Mouse (Mus musculus) embryonic facial prominence, embryonic 12.5 days (tissue): ENCODE results near the gene Ift81. TPM values are rescaled to one million over a fixed set of nuclear protein-coding genes. Genes with fewer than 3 reads are reported as not detected.
A peak's percentile ranks its signal among the peaks of the same experiment; 100 is the strongest.

Source experiments
- ATAC-seq: fragments of 200-750 bp; cut with Nextera tagmentation; 2 replicates; pipeline ENCODE4 v1.8.0; 2017; ENCODE audit not compliant: insufficient number of reproducible peaks, insufficient read depth, low FRiP score, low TSS enrichment
- H3K27ac ChIP-seq: fragments of 300-500 bp; sonication (generic); 2 replicates; pipeline ENCODE4 v1.5.1; 2016; ENCODE audit warnings: mild to moderate bottlenecking
- H3K27me3 ChIP-seq: fragments of 300-500 bp; sonication (generic); 2 replicates; pipeline ENCODE4 v1.6.1; 2016; ENCODE audit warnings: mild to moderate bottlenecking, moderate library complexity
- H3K36me3 ChIP-seq: fragments of 300-500 bp; sonication (generic); 2 replicates; pipeline ENCODE4 v1.6.1; 2016; ENCODE audit warnings: mild to moderate bottlenecking
- H3K4me1 ChIP-seq: fragments of 300-500 bp; sonication (generic); 2 replicates; pipeline ENCODE4 v1.6.1; 2016
- H3K4me2 ChIP-seq: fragments of 300-500 bp; sonication (generic); replicated peaks from 2 replicates; pipeline ENCODE4 v1.6.1; 2016; ENCODE audit warnings: mild to moderate bottlenecking, moderate library complexity
- H3K4me3 ChIP-seq: fragments of 300-500 bp; sonication (generic); 2 replicates; pipeline ENCODE4 v1.5.1; 2016; ENCODE audit warnings: mild to moderate bottlenecking
- H3K9ac ChIP-seq: fragments of 300-500 bp; sonication (generic); 2 replicates; pipeline ENCODE4 v1.6.1; 2016; ENCODE audit warnings: mild to moderate bottlenecking, moderate library complexity
- H3K9me3 ChIP-seq: fragments of 300-500 bp; sonication (generic); 2 replicates; pipeline ENCODE4 v1.6.1; 2016; ENCODE audit warnings: mild to moderate bottlenecking, moderate library complexity
- WGBS: fragments of 180-500 bp; shearing (Covaris S2); methylation state at CpG from one replicate; pipeline ENCODE4 v1.1.7; 2016; 5-methylcytosine and 5-hydroxymethylcytosine counted together
- polyA plus RNA-seq: library from polyadenylated mRNA; unstranded; fragments of >200 nt; fragmentation: Nextera tagmentation; extraction: Ambion mirVana; gene quantifications from 2 replicates; pipeline ENCODE4 v1.2.1, GENCODE M21; 2016

Gene Ift81
- polyA plus RNA-seq, 1 experiment from 2014 or later = 44.9 TPM

DNA sequence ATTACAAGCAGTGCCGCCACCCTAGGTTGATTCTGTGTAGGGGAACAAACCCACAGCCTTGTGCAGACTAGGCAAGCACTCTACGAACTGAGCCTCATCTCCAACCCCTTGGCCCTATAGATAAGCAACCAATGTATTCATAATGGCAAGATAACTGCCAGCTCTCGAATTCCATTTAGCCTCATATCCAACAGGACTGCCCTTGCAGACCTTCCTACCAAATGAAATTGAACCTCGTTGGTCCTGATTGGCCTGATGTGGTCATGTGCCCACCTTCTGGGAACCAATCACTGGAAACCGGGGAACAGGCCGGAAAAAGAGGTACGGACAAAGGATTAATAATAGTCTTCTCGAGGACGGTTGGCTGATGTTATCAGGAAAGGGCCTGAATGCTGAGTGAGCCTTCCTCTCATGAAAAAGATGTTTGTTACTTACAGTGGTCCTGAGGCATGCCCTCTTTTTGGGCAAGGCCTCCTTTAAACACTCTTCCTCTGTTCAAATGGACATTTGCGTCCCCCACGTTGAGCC is 10.7 kb upstream of the Ift81 start:
- no peak for ATAC-seq

DNA sequence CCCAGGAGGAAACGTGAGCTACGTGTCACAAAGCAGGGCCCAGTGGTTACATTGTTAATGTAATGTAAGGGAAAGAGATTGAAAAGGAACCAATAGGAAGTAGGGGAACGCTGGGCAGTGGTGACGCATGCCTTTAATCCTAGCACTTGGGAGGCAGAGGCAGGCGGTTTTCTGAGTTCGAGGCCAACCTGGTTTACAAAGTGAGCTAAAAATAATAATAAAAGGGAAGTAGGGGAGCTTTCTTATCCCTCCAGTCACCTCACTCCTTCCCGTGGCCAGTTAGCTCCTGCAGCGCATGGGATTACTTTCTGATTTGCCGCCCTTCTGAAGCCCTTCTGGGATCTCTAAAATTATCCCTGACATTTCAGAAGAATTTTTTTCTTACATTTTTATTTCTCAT is 9.5 kb upstream of the Ift81 start:
- Histone ChIP-seq H3K27me3 (no peaks in the 10 kb centered on the region), H3K36me3 (no peaks in the 10 kb centered on the region), H3K27ac (no peak overlapping the region), H3K4me1 (peaks cover 14% of the 10 kb centered on the region; the same call in 1 of the 2 replicates), H3K9ac (no peak overlapping the region), H3K4me2 (no peak overlapping the region), H3K4me3 (no peak overlapping the region), H3K9me3 (no peaks in the 10 kb centered on the region)
- WGBS = 81% methylated on average over 9 of the region's 9 CpGs
- no peak for ATAC-seq

More for the DNA sequence above, 10.7 kb upstream of the Ift81 start:
- Histone ChIP-seq H3K9me3 (no peaks in the 10 kb centered on the region), H3K9ac (no peak overlapping the region), H3K4me3 (no peak overlapping the region), H3K27ac (no peak overlapping the region), H3K4me2 (no peak overlapping the region), H3K27me3 (no peaks in the 10 kb centered on the region), H3K4me1 (peaks cover 14% of the 10 kb centered on the region; the same call in 1 of the 2 replicates), H3K36me3 (no peaks in the 10 kb centered on the region)
- WGBS = 87% methylated on average over 11 of the region's 11 CpGs

DNA sequence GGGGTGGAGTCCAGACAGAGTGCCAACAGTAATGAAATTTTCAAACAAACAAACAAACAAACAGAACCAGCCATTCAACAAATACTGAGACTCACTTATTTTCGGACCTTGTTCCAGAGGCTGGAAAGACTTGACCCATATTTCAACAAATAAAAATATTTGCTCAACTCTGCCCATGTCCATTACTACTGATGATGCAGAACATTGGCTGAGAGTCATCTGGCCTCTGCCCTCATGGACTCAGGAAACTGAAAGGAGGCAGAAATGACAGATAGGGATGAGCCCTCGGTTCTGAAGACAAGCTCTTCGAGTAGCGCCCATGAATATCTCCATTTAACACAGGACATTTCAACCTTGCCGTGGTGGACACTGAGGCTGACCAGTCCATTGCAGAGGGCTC is 8.2 kb upstream of the Ift81 start:
- H3K27me3 ChIP-seq = no peaks in the 10 kb centered on the region
- H3K36me3 ChIP-seq = no peaks in the 10 kb centered on the region
- H3K4me2 ChIP-seq = no peak overlapping the region
- no peak overlapping the region for H3K9ac ChIP-seq
- peaks cover 14% of the 10 kb centered on the region; the same call in 1 of the 2 replicates for H3K4me1 ChIP-seq
- WGBS = 87% methylated on average over 5 of the region's 5 CpGs
- no peak overlapping the region for H3K4me3 ChIP-seq
- peak overlapping the region; percentile 82 for H3K27ac ChIP-seq
- ATAC-seq = no peak
- no peaks in the 10 kb centered on the region for H3K9me3 ChIP-seq

DNA sequence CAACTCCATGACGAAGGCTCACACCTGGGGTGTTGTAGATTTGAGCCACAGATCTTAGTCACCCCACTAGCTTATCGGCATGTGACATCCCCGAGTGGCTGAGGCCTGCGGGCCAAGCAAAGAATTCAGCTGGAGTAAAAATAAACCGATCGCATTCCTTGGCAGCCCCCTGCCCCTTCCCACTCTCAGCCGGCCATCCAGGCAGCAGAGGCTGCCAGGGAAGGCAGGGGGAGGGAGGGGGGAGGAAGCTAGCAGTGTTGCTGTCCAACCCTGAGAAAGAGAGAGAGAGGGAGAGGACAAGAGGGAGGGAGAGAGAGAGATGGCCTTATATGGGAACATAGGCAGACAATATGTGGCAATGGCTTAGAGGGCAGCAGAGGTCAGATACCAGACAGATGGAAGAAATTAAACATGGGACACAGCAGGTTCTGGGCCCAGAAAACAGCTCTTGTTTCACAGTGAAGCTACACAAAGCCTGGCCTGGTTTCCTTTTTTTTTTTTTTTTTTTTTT is 7.1 kb upstream of the Ift81 start:
- H3K9ac ChIP-seq = no peak overlapping the region
- peak; percentile 47; the same call in 1 of the 2 replicates for ATAC-seq
- H3K27ac ChIP-seq = peak overlapping the region; percentile 82
- 0 out of 2 replicates have a peak overlapping the region, but pooled peaks have one; percentile 18 for H3K4me2 ChIP-seq
- no peak overlapping the region for H3K4me3 ChIP-seq
- 3% methylated on average over 7 of the region's 7 CpGs for WGBS
- no peaks in the 10 kb centered on the region for H3K9me3 ChIP-seq
- H3K4me1 ChIP-seq = peaks cover 14% of the 10 kb centered on the region; the same call in 1 of the 2 replicates
- no peaks in the 10 kb centered on the region for H3K36me3 ChIP-seq
- no peaks in the 10 kb centered on the region for H3K27me3 ChIP-seq

DNA sequence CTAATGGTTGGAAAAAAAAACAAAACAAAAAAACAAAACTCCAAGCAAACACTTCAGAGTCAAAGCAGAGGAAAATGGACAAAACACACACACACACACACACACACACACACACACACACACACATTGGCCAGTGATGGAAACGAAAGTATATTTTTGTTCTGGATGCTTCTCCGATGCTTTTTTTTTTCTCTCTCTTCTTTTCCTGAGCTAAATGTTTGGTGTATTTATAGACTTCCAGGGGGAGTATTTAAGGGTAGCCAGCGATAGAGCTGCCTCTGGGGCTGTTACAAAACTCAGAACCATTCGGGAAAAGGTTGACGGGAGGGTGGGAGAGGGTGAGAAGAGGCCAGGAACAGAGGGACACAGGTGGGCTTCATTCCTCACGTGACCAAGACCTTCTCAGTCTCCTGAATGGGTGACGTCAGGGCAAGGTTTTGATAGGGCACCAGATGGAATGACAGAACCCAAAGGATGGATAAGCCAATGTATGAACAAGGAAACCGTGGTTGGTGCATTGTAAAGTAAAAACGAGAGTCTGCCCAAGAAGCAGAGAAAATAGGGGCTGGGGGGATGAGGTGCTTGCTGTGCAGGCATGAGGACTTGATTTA is 5.5 kb upstream of the Ift81 start:
- Histone ChIP-seq H3K9me3 (no peaks in the 10 kb centered on the region), H3K36me3 (no peaks in the 10 kb centered on the region), H3K27ac (no peak overlapping the region), H3K4me1 (peaks cover 14% of the 10 kb centered on the region; the same call in 1 of the 2 replicates), H3K4me2 (no peak overlapping the region), H3K27me3 (no peaks in the 10 kb centered on the region), H3K4me3 (no peak overlapping the region), H3K9ac (no peak overlapping the region)
- WGBS = 73% methylated on average over 9 of the region's 9 CpGs
- ATAC-seq = no peak

DNA sequence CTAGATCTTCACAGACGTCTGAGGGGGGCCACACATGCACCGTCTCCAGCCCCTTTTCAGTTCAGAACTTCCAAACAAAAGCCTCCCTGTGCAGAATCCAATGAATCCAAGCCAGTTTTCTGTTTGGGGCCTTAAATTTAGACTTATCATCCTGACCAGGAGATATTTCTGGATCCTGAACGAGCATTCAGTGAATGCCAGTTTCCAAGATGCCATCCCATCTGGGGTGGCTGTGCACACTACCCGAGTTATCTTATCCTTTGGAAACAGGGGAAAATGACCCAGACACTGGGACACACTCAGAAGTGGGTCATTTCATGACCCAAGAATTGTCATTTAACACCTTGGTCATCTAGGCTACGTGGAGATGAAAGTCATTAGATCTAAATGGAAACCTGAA is 3.4 kb upstream of the Ift81 start:
- ATAC-seq = no peak

DNA sequence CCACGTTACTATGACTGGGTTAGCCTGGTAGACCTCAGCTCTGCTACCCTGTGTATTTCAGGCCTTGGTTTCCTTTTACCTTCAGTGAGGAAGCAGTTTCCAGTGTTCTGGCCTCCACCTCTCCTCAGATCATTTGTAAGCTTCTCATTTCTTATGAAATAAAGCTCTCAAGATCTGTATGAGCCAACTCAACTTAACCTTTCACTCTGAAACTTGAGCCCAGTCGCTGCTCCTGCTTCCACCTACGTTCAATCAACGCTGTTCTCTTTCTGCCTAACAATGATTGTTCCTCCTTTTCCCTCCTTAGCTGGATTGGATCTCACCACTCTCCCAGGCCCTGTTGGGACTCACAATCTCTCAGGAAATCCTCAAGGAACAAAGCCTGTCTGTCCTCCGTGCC is 2.7 kb downstream of the Ift81 start:
- Histone ChIP-seq H3K4me2 (0 out of 2 replicates have a peak overlapping the region, but pooled peaks have one; percentile 17), H3K27ac (peak overlapping the region; percentile 76), H3K4me3 (no peak overlapping the region), H3K36me3 (peaks cover 16% of the 10 kb centered on the region), H3K4me1 (peaks cover 15% of the 10 kb centered on the region; the same call in 1 of the 2 replicates), H3K9ac (no peak overlapping the region), H3K27me3 (no peaks in the 10 kb centered on the region), H3K9me3 (no peaks in the 10 kb centered on the region)
- ATAC-seq = no peak
- 26% methylated on average over 5 of the region's 5 CpGs for WGBS

More for the DNA sequence above, 3.4 kb upstream of the Ift81 start:
- WGBS = 58% methylated on average over 5 of the region's 5 CpGs
- no peaks in the 10 kb centered on the region for H3K9me3 ChIP-seq
- H3K4me2 ChIP-seq = no peak overlapping the region
- no peak overlapping the region for H3K9ac ChIP-seq
- no peaks in the 10 kb centered on the region for H3K27me3 ChIP-seq
- H3K36me3 ChIP-seq = no peaks in the 10 kb centered on the region
- 0 out of 2 replicates have a peak overlapping the region, but pooled peaks have one; percentile 1 for H3K27ac ChIP-seq
- peaks cover 16% of the 10 kb centered on the region; the same call in 1 of the 2 replicates for H3K4me1 ChIP-seq
- no peak overlapping the region for H3K4me3 ChIP-seq

DNA sequence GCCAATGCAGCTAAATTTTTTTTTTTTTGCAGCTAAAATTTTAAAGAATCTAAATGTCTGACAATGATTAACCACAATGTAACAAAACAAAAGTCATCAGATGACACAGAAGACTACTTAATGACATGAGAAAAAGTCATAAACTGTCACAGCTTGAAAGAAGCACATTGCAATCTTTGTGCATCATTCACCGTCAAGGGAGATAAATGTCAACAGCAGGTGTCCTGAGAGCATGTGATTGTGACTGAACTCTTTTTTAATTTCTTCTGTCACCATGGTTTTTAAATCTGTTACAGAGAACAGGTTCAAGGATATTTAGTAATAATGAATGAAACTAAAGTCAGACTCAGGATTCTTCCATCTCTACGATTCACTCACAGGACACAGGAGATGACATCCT is 9.4 kb downstream of the Ift81 start:
- Histone ChIP-seq H3K27me3 (no peaks in the 10 kb centered on the region), H3K4me2 (no peak overlapping the region), H3K9me3 (no peaks in the 10 kb centered on the region), H3K27ac (no peak overlapping the region), H3K4me1 (no peaks in the 10 kb centered on the region), H3K36me3 (peaks cover 61% of the 10 kb centered on the region), H3K4me3 (no peak overlapping the region), H3K9ac (no peak overlapping the region)
- 92% methylated on average over 2 of the region's 2 CpGs for WGBS
- ATAC-seq = no peak

DNA sequence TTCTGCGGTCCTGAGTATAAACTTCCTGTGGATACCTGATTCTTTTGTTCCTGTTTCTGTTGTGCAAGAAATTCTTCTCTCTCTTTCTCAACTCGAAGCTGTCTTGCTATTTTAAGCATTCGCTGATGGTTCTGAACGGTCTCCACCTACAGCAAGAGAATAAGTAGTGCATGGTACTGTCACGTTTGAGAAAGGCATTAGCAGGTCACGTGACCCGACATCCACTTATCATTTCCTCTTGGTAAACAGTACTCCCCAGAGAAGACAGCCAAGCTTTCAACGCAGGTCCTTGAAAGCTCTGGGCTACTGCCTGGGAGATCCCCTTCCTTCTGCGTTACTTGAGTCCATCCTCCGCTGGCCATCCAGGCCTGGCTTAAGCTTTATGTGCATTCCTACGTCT is 12.1 kb downstream of the Ift81 start:
- Histone ChIP-seq H3K27ac (no peak overlapping the region), H3K36me3 (peaks cover 68% of the 10 kb centered on the region), H3K27me3 (no peaks in the 10 kb centered on the region), H3K4me2 (no peak overlapping the region), H3K9me3 (no peaks in the 10 kb centered on the region), H3K9ac (no peak overlapping the region), H3K4me3 (no peak overlapping the region), H3K4me1 (no peaks in the 10 kb centered on the region)
- WGBS = 78% methylated on average over 11 of the region's 11 CpGs
- ATAC-seq = no peak

DNA sequence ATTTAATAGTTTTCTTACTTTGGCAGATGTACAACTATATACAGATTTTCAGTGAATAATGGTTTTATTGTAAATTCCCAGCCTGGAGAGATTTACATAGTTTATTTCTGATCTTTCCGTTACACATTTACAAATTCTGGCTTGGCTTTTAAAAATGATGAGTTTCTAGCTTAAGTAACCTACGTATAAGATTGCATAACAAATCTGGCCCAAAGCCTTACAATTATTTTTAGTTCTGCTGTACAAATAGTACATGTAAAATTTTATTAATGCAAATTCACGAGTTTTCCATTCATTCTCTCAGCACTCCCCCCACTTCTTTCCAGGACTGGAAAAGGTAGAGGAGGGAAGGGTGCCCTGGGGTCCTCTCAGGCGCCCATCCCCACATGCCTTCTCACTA is 18.8 kb downstream of the Ift81 start:
- Histone ChIP-seq H3K9ac (no peak overlapping the region), H3K4me2 (no peak overlapping the region), H3K36me3 (peaks cover 54% of the 10 kb centered on the region), H3K9me3 (no peaks in the 10 kb centered on the region), H3K4me3 (no peak overlapping the region), H3K4me1 (no peaks in the 10 kb centered on the region), H3K27me3 (no peaks in the 10 kb centered on the region), H3K27ac (no peak overlapping the region)
- ATAC-seq = no peak
- WGBS = 87% methylated on average over 4 of the region's 4 CpGs

DNA sequence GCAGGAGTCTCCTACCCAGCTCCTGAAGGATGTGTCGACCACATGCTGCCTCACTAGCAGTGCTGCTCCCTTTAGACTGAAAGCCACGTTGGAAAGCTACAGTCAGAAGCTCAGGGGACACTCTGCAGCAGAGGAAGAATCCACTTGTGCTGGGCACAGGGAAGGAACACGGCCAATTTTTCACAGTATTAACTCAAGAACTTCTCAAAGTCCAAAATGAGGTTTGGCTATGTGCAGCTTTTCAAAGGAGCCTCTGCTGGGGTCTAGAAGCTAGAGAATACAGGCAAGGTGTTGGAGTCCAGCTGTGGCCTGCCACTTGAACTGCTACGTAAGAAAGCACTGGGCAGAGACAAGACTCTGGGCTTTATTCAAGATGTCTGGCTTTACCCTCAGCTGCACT is 24.4 kb downstream of the Ift81 start:
- Histone ChIP-seq H3K4me3 (no peak overlapping the region), H3K27me3 (no peaks in the 10 kb centered on the region), H3K9me3 (no peaks in the 10 kb centered on the region), H3K27ac (no peak overlapping the region), H3K4me1 (0 out of 2 replicates have a peak, but pooled peaks cover under 1% of the 10 kb centered on the region), H3K4me2 (no peak overlapping the region), H3K36me3 (peaks cover 29% of the 10 kb centered on the region), H3K9ac (no peak overlapping the region)
- 86% methylated on average over 4 of the region's 4 CpGs for WGBS
- ATAC-seq = no peak

DNA sequence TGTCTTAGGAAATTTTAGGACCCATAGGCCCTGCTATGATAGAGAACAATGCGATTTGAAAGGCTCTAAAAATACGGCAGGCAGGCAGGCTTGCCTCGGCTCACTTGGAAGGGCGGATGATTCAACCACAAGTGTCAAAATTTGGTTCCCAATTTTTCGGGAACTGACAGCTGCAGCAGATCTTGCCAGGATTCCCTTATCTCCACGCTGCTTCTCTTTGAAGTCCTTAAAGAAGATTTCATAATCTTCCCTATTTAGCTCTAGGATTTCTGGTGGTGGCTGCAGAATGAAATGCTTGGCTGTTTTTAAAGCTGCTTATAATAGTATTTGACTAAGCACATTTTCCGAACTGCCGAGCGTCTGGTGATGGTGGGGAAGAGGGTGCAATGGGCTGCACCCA is 28.8 kb downstream of the Ift81 start:
- H3K27me3 ChIP-seq = no peaks in the 10 kb centered on the region
- no peak overlapping the region for H3K27ac ChIP-seq
- no peak for ATAC-seq
- 86% methylated on average over 9 of the region's 9 CpGs for WGBS
- H3K4me1 ChIP-seq = 0 out of 2 replicates have a peak, but pooled peaks cover 4% of the 10 kb centered on the region
- H3K36me3 ChIP-seq = peaks cover 21% of the 10 kb centered on the region
- H3K4me2 ChIP-seq = no peak overlapping the region
- H3K4me3 ChIP-seq = no peak overlapping the region
- no peak overlapping the region for H3K9ac ChIP-seq
- H3K9me3 ChIP-seq = no peaks in the 10 kb centered on the region
